Mouse (Mus musculus) hindbrain, embryonic 15.5 days (tissue): Measurements from ENCODE around the gene Neurod2. TPM values are rescaled to one million over a fixed set of nuclear protein-coding genes. Genes with fewer than 3 reads are reported as not detected.
A peak's percentile ranks its signal among the peaks of the same experiment; 100 is the strongest.

Source experiments
- ATAC-seq: fragments of 200-750 bp; cut with Nextera tagmentation; 2 replicates; pipeline ENCODE4 v1.8.0; 2017; ENCODE audit warnings: low read depth, moderate number of reproducible peaks, moderate TSS enrichment; ENCODE audit not compliant: low FRiP score
- H3K27ac ChIP-seq: fragments of 300-500 bp; sonication (generic); replicated peaks from 2 replicates; pipeline ENCODE4 v1.5.1; 2015; ENCODE audit warnings: mild to moderate bottlenecking, inconsistent platforms
- H3K27me3 ChIP-seq: fragments of 300-500 bp; sonication (generic); 2 replicates; pipeline ENCODE4 v1.6.1; 2015; ENCODE audit warnings: control low read depth, inconsistent platforms
- H3K36me3 ChIP-seq: fragments of 300-500 bp; sonication (generic); 2 replicates; pipeline ENCODE4 v1.6.1; 2015; ENCODE audit warnings: control low read depth, inconsistent platforms
- H3K4me1 ChIP-seq: fragments of 300-500 bp; sonication (generic); replicated peaks from 2 replicates; pipeline ENCODE4 v1.6.1; 2015; ENCODE audit warnings: control low read depth, inconsistent platforms
- H3K4me2 ChIP-seq: fragments of 300-500 bp; sonication (generic); 2 replicates; pipeline ENCODE4 v1.6.1; 2015; ENCODE audit warnings: moderate library complexity, mild to moderate bottlenecking, inconsistent platforms
- H3K4me3 ChIP-seq: fragments of 300-500 bp; sonication (generic); 2 replicates; pipeline ENCODE4 v1.5.1; 2015; ENCODE audit warnings: mild to moderate bottlenecking, inconsistent platforms
- H3K9ac ChIP-seq: fragments of 300-500 bp; sonication (generic); 2 replicates; pipeline ENCODE4 v1.6.1; 2015; ENCODE audit warnings: inconsistent platforms
- H3K9me3 ChIP-seq: fragments of 300-500 bp; sonication (generic); 2 replicates; pipeline ENCODE4 v1.6.1; 2016; ENCODE audit warnings: control low read depth, inconsistent platforms
- WGBS: fragments of 180-500 bp; shearing (Covaris S2); methylation state at CpG from one replicate; pipeline ENCODE4 v1.1.7; 2015; 5-methylcytosine and 5-hydroxymethylcytosine counted together
- polyA plus RNA-seq: library from polyadenylated mRNA; unstranded; fragments of >200 nt; fragmentation: Nextera tagmentation; extraction: Ambion mirVana; gene quantifications from 2 replicates; pipeline ENCODE4 v1.2.1, GENCODE M21; 2015

Neurod2 gene
- polyA plus RNA-seq, 1 experiment from 2014 or later, result 28.6 TPM

DNA sequence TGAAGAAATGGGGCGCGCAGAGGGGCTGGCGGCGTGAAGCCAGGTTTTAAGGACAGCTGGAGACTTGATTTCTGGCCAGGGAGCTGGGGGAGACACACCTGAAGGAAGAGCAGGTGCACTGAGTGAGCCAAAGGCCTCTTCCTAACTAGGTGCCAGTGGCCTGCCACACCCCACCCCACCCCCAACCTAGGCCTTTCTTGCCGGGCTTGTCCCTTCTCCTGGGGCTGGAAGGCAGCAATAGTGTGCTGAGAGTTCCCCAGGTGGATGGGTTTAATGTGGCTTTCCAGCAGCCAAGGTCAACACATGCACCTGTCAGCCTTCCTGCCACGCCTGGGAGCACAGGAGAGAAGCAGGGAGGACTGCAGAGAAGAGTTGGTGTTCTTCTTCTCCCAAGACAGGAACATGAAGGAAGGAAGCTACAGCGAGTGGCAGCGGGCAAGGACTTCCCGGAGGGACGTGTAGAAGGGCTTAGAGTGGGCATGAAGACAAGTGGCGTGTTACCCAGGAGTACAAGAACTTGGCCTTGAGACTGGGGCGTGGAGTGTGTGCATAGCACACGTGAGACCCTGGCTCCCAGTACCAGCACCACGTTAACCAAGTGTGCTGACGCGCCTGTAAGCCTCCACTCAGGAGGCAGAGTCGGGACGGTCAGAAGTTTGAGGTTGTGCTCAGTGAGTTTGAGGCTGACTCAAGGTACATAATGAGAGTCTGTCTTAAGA lies 23.0 kb upstream of the Neurod2 start:
- peaks cover 24% of the 10 kb centered on the region for H3K4me1 ChIP-seq
- H3K9ac ChIP-seq, result no peak overlapping the region
- H3K4me2 ChIP-seq, result no peak overlapping the region
- peaks cover 64% of the 10 kb centered on the region for H3K27me3 ChIP-seq
- H3K27ac ChIP-seq, result no peak overlapping the region
- no peaks in the 10 kb centered on the region for H3K36me3 ChIP-seq
- H3K9me3 ChIP-seq, result no peaks in the 10 kb centered on the region
- ATAC-seq, result no peak
- H3K4me3 ChIP-seq, result no peak overlapping the region
- 81% methylated on average over 18 of the region's 18 CpGs for WGBS

GRCm38 (mm10) chr11:98349308-98349707 lies 19.9 kb upstream of the Neurod2 start:
- Histone ChIP-seq H3K9me3 (no peaks in the 10 kb centered on the region), H3K4me1 (peaks cover 27% of the 10 kb centered on the region), H3K36me3 (no peaks in the 10 kb centered on the region), H3K9ac (no peak overlapping the region), H3K27me3 (peaks cover 86% of the 10 kb centered on the region), H3K4me3 (peak overlapping the region; percentile 46), H3K4me2 (peak overlapping the region; percentile 90), H3K27ac (no peak overlapping the region)
- no peak for ATAC-seq
- WGBS, result 7% methylated on average over 9 of the region's 9 CpGs

DNA sequence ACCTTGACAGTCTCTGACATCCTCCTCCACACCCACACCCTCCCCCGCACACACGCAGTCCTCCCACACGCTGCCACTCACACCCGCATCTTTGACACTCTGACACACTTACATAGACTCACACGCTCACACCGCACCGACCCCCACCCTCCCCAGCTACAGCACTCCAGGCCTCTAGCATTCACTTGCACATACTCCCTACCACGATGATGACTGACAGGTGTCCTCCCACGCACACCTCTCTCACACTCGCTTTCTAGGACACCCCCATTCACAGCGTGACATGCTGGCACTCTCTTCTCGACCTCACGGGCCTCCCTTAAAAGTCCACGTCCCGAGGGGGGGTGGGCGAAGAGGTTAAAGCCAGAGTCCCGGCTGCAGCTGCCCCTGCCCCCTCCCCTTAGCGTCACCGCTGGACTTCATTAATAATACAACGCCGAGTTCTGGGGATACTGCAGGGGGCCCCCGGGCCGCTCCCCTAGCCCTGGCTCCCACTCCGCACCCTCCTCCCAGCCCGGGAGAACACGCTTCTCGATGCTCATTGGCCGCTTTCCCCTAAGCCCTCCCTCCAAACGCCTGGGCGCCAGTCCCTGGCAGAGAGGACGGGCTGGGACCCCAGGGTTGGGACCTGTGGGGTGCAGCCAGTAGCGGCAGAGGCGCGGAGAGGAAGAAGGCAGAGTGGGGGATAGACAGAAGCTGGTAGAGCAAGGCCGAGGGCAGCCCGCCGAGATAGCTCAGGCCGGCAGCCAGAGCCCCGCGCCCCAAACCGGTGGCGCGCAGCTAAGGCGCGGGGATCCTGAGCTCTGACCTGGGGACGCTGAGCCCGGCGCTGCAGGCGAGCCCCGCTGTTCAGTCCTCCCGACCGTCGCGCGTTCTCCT lies 18.9 kb upstream of the Neurod2 start, which contains the start of gene Ppp1r1b:
Gene Ppp1r1b, plus strand, starts transcription at position 322 of the 879 bp plus-strand sequence.
- ATAC-seq, result peak; percentile 35; the same call in 1 of the 2 replicates
- Histone ChIP-seq H3K4me1 (peaks cover 27% of the 10 kb centered on the region), H3K4me3 (peak within 1 kb of the TSS; percentile 46), H3K9ac (peak within 1 kb of the TSS; percentile 40), H3K4me2 (peak within 1 kb of the TSS; percentile 90), H3K9me3 (no peaks in the 10 kb centered on the region), H3K27ac (no peak within 1 kb of the TSS), H3K27me3 (peaks cover 82% of the 10 kb centered on the region), H3K36me3 (no peaks in the 10 kb centered on the region)
- WGBS, result under 1% methylated on average over 48 of the region's 55 CpGs

DNA sequence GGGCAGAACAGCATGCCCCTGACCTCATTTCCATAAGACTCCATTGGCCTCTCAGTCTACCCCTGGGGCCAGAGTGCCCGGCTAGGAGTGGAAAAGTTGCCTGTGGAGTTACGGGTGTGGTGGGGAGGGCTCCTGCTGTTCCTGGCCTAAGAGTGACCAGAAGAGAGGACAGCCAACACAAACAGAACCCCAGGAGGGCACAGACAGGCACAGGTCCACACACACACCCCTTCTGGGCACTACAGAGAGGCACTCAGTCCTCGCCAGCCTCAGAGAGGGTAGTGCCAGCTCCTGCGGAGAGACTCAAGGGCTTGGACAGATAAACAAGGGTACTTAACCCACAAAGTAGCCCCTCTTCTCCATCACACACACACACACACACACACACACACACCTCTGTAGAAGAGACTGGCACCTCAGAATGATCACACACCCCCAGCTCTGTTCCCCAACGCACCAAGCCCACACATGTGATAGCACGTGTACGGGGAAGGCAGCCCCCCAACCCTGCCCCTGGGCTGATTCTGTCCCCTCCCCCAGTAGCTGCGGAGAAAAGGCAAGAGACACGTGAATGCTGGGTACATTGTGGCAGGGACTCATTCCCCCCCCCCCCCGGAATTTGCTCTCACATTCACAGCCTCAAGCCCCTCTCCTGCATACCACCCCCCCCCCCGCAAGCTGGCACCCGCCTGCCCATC lies 18.1 kb upstream of the Neurod2 start:
- peaks cover 31% of the 10 kb centered on the region for H3K4me1 ChIP-seq
- H3K27me3 ChIP-seq, result peaks cover 76% of the 10 kb centered on the region
- no peak overlapping the region for H3K27ac ChIP-seq
- H3K4me2 ChIP-seq, result peak overlapping the region; percentile 90
- peak overlapping the region; percentile 46; the same call in 1 of the 2 replicates for H3K4me3 ChIP-seq
- no peaks in the 10 kb centered on the region for H3K36me3 ChIP-seq
- H3K9me3 ChIP-seq, result no peaks in the 10 kb centered on the region
- WGBS, result 2% methylated on average over 11 of the region's 12 CpGs
- peak; percentile 36; the same call in 1 of the 2 replicates for ATAC-seq
- no peak overlapping the region for H3K9ac ChIP-seq

- 4% methylated on average over 9 of the region's 9 CpGs for WGBS
Observed at GRCm38 (mm10) chr11:98346168-98346567, 16.7 kb upstream of the Neurod2 start.

DNA sequence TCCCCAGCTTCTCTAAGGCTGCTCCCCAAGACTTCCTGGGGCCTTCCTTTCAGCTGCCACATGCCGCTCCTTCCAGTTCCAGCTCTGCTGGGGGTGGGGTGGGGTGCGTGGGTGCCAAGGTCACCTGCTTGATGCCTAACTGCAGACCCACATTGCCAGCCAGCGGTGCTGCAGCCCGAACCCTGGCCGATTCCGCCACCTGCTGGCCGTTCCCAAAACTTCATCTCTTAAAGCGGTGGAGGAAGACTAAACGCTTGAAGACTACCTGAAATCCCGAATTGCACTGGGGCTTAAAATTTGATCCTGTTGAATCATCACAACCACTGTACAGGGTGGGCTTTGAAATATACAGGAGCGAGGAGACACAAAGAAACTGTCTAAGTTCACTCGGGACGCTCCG lies 15.8 kb upstream of the Neurod2 start:
- Histone ChIP-seq H3K27ac (no peak overlapping the region), H3K4me1 (peaks cover 47% of the 10 kb centered on the region), H3K27me3 (peaks cover 67% of the 10 kb centered on the region), H3K9me3 (no peaks in the 10 kb centered on the region), H3K4me2 (peak overlapping the region; percentile 48), H3K4me3 (peak overlapping the region; percentile 13; the same call in 1 of the 2 replicates), H3K36me3 (no peaks in the 10 kb centered on the region), H3K9ac (no peak overlapping the region)
- ATAC-seq, result no peak
- 0% methylated on average over 14 of the region's 14 CpGs for WGBS

More at GRCm38 (mm10) chr11:98346168-98346567, 16.7 kb upstream of the Neurod2 start:
- Histone ChIP-seq H3K9ac (no peak overlapping the region), H3K4me1 (peaks cover 43% of the 10 kb centered on the region), H3K4me3 (no peak overlapping the region), H3K9me3 (no peaks in the 10 kb centered on the region), H3K27me3 (peaks cover 70% of the 10 kb centered on the region), H3K27ac (no peak overlapping the region), H3K4me2 (no peak overlapping the region), H3K36me3 (no peaks in the 10 kb centered on the region)
- no peak for ATAC-seq

DNA sequence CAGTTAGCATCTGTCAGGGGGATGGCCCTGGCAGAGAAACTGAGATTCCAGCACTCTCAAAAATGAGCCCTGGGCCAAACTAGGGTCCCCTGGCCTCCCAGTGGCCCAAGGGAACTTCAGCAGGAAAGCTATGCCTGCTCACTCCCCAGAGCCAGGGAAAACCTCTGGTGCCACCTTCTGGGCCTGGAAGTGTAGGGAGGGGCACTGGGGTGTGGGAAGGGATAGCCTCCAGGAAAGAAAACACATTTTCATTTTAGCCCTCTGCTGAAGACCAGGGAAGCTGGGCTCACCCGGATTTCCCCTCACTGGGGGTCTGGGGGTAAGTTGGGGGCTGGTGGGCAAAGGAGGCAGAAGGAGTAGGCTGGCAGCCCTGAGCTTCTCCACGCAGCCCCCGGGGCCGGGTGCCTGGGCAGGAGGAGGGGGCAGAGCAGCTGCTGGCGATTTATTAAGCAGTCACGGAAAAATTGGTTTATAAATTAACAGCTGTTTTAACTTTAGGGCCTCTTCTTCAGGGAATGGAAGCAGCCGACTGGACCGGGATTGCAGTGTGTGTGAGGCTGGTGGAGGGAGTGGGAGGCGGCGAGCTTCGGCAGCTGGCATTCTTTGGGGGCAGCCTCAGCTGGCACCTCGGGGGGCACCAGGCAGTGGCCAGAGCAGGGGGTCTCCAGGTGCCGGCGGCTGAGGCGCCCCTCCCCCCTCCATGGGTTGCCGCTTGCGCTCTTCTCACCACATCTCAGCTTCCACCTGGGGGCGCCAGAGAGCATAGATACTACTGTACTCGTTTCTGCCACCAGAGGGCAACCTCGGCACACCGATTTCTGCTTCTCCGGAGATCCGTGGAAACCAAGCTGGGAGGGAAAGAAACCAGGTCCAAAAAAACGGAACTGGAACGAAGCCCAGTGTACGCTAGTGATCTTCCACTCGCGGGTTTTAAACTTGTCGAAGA lies 12.8 kb upstream of the Neurod2 start:
- no peak overlapping the region for H3K9ac ChIP-seq
- peaks cover 49% of the 10 kb centered on the region for H3K4me1 ChIP-seq
- peak overlapping the region; percentile 30 for H3K4me3 ChIP-seq
- H3K9me3 ChIP-seq, result no peaks in the 10 kb centered on the region
- 0 out of 2 replicates have a peak overlapping the region, but pooled peaks have one; percentile 1 for H3K27ac ChIP-seq
- ATAC-seq, result peak; percentile 27; the same call in 1 of the 2 replicates
- WGBS, result 1% methylated on average over 29 of the region's 29 CpGs
- H3K27me3 ChIP-seq, result peaks cover 56% of the 10 kb centered on the region
- no peaks in the 10 kb centered on the region for H3K36me3 ChIP-seq
- H3K4me2 ChIP-seq, result peak overlapping the region; percentile 56

GRCm38 (mm10) chr11:98341174-98341573 lies 11.7 kb upstream of the Neurod2 start:
- H3K4me2 ChIP-seq, result no peak overlapping the region
- H3K9me3 ChIP-seq, result no peaks in the 10 kb centered on the region
- 54% methylated on average over 4 of the region's 4 CpGs for WGBS
- peaks cover 56% of the 10 kb centered on the region for H3K27me3 ChIP-seq
- H3K36me3 ChIP-seq, result no peaks in the 10 kb centered on the region
- H3K4me3 ChIP-seq, result no peak overlapping the region
- peaks cover 48% of the 10 kb centered on the region for H3K4me1 ChIP-seq
- H3K9ac ChIP-seq, result no peak overlapping the region
- H3K27ac ChIP-seq, result no peak overlapping the region
- no peak for ATAC-seq

DNA sequence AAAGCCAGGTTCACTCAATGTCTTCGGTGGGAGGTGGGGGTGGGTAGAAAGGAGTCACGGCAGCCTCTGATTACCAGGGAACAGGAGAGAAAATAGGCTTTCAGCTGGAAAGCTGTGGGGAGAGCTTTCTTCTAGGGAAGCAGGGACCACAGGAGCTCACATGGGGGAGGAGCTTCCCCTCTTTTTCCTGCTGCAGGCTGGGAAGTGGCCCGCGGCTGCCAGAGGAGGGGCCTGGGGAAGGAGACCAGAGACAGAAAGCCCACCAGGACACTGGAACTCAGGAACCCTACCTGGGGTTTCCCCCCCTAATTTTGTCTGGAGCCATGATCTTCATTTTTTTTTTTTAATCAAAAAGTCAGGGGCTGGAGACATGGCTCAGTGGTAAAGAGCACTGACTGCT lies 11.1 kb upstream of the Neurod2 start:
- no peaks in the 10 kb centered on the region for H3K36me3 ChIP-seq
- H3K9me3 ChIP-seq, result no peaks in the 10 kb centered on the region
- no peak overlapping the region for H3K9ac ChIP-seq
- no peak overlapping the region for H3K4me2 ChIP-seq
- WGBS, result 13% methylated on average over 3 of the region's 4 CpGs
- H3K27ac ChIP-seq, result 0 out of 2 replicates have a peak overlapping the region, but pooled peaks have one; percentile 93
- H3K4me3 ChIP-seq, result no peak overlapping the region
- no peak for ATAC-seq
- H3K27me3 ChIP-seq, result peaks cover 58% of the 10 kb centered on the region
- peaks cover 48% of the 10 kb centered on the region for H3K4me1 ChIP-seq

GRCm38 (mm10) chr11:98339679-98340287 lies 10.3 kb upstream of the Neurod2 start:
- Histone ChIP-seq H3K27ac (peak overlapping the region; percentile 93), H3K27me3 (peaks cover 60% of the 10 kb centered on the region), H3K4me3 (peak overlapping the region; percentile 56), H3K9ac (no peak overlapping the region), H3K9me3 (no peaks in the 10 kb centered on the region), H3K36me3 (no peaks in the 10 kb centered on the region), H3K4me2 (peak overlapping the region; percentile 98), H3K4me1 (peaks cover 49% of the 10 kb centered on the region)
- 5% methylated on average over 11 of the region's 11 CpGs for WGBS
- ATAC-seq, result no peak
